Mouse (Mus musculus) adrenal gland, postnatal 0 days (tissue): Measurements from ENCODE around the gene Pou3f1. TPM values are rescaled to one million over a fixed set of nuclear protein-coding genes. Genes with fewer than 3 reads are reported as not detected.

ENCODE experiments used
- polyA plus RNA-seq: library from polyadenylated mRNA; unstranded; fragments of >200 nt; fragmentation: Nextera tagmentation; extraction: Ambion mirVana; gene quantifications from 2 replicates; pipeline ENCODE4 v1.2.1, GENCODE M21; 2015

Gene Pou3f1
- polyA plus RNA-seq = 0.28 and 0.30 TPM in 2 replicates

DNA sequence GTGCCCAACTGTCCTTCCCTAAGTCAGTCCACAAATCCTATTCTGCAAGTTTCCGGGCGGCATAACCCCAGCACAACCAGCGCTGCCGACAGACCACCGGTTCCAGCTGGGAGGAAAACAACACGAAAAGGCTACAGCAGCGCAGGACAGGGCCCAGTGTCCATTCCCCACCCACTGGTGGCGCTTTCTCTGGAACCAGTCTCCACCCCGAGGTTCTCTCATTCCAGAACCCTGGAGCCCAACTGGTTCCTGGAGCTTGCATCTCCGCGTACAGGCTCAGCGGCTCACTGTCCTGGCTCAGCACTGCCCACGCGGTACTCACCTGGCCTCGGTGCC, at the start of gene Pou3f1:
Gene Pou3f1 (plus strand): TSS at position 290 of the 336 bp plus-strand sequence.

DNA sequence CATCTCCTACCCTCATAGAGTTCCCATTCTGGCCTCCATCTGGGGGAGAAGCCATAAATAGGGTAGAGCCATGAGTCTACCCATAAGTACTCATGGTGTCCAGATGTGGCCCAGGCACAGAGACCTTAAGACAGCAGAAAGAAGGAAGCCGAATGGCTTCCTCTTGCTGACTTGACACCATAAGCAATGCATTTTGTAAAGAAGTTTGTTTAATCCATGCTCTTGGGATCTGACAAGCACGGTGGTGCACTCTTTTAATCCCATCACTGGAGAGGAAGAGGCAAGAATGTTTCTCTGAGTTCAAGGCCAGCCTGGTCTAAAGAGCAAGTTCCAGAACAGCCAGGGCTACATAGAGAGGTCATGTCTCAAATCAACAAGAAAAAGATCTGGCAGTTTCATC, 45.9 kb upstream of the Pou3f1 start, which contains the start of gene 3100002H09Rik:
Gene 3100002H09Rik (minus strand): TSS at position 101 of the 400 bp plus-strand sequence.

DNA sequence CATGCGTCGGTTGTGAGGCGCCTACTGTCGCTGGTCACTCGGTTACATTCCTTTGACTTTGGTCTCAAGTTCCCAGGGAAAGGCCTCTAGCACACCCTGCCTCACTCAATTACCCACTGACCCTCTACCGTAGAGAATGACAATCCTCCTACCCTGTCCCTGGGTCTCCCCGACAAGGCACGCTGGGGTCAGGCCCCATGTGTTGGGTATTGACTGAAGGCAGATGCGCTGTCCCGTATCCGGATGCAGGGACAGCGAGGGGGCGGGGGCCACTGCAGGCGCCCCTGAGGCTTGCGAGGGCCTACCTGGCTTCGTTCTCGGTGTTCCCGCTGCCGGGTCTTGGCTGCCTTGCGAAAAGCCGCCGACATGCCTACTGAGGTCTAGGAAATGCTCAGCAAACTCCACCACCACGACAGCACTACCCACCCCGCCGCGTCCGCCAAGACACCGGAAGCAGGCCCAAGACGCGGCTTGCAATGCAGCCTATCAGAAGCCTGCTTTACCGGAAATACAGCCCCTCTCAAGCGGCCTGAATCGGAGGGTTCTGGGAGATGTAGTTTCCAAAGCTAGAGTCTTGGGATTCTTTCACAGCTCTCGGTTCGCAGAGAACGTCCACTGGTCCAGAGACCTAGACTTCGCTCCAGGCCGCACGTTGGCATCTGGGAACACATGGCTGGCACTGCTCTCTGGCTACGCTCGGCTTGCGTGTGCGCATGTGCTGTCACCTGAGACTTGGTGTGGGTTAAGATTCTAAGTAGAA, 36.7 kb downstream of the Pou3f1 start, which contains the start of gene Utp11:
Gene Utp11 (minus strand): TSS at position 466 of the 760 bp plus-strand sequence.

DNA sequence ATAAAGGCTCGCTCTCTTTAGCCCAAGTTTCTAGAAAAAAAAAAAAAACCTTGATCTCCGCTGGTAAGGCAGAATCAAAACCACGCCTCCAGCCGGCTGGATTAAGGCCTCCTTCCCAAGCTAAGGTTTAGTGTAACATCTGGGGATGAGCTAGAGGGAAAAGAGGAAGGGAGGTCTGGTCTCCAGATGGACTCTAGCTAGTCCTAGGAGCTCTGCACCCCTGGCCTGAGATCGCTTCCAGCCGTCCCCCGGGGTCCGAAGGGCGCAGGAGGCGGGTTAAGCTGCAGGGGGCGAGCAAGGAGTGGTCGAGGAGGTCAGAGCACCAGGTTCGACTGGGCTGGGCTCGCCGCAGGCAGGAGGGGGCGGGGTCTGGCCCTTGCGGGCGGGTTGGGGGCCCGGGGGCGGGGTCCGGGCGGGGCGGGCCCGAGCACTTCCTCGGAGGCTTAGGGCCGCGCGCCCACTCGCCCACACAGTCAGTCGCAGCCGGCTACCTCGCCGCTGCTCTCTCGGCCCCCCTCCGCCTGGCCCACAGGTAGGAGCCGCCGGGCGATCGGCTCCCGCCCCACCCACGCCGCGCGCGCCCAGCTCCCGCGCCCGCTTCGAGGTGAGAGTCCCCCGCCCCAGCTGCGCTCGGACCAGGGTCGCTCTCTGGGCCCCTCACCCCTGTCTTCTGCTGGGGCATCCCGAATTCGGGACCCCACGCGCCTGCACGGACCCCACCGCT, 43.8 kb downstream of the Pou3f1 start, which contains the start of gene Fhl3:
Gene Fhl3 (plus strand): TSS at position 454 of the 724 bp plus-strand sequence.

Other genes with a start within 250 kb of the Pou3f1 start
- not detected in 2 replicates for gene 3100002H09Rik, start 46.0 kb upstream of the Pou3f1 start, polyA plus RNA-seq
- gene Utp11, start 36.8 kb downstream of the Pou3f1 start, polyA plus RNA-seq = 48.7 and 66.3 TPM in 2 replicates
- 4.2 and 6.0 TPM in 2 replicates for gene Fhl3, start 43.9 kb downstream of the Pou3f1 start, polyA plus RNA-seq
- 67.3 and 84.7 TPM in 2 replicates for gene Sf3a3, start 58.0 kb downstream of the Pou3f1 start, polyA plus RNA-seq
- 16.0 and 21.1 TPM in 2 replicates for gene Inpp5b, start 85.0 kb downstream of the Pou3f1 start, polyA plus RNA-seq
- 13.1 and 13.8 TPM in 2 replicates for gene Mtf1, start 145.3 kb downstream of the Pou3f1 start, polyA plus RNA-seq
- gene Yrdc, start 193.9 kb downstream of the Pou3f1 start, polyA plus RNA-seq = 36.0 and 54.0 TPM in 2 replicates
- gene 1110065P20Rik, start 194.4 kb downstream of the Pou3f1 start, polyA plus RNA-seq = 131 and 184 TPM in 2 replicates
- 2.0 and 2.7 TPM in 2 replicates for gene Maneal, start 205.4 kb downstream of the Pou3f1 start, polyA plus RNA-seq
- gene Epha10, start 224.1 kb downstream of the Pou3f1 start, polyA plus RNA-seq = 2.4 and 2.8 TPM in 2 replicates